Mouse (Mus musculus) bone marrow macrophage, adult 2 months (primary cell): ENCODE results near the gene Emid1.

ENCODE experiments used
- CTCF ChIP-seq: IDR thresholded peaks from 2 replicates; pipeline ENCODE4 v1.5.1; 2012; ENCODE audit warnings: low read depth, mild to moderate bottlenecking, low read length, moderate library complexity
- POLR2A ChIP-seq: IDR thresholded peaks from 2 replicates; pipeline ENCODE4 v1.6.1; 2012; ENCODE audit warnings: mild to moderate bottlenecking, low read depth, low read length, borderline replicate concordance

DNA sequence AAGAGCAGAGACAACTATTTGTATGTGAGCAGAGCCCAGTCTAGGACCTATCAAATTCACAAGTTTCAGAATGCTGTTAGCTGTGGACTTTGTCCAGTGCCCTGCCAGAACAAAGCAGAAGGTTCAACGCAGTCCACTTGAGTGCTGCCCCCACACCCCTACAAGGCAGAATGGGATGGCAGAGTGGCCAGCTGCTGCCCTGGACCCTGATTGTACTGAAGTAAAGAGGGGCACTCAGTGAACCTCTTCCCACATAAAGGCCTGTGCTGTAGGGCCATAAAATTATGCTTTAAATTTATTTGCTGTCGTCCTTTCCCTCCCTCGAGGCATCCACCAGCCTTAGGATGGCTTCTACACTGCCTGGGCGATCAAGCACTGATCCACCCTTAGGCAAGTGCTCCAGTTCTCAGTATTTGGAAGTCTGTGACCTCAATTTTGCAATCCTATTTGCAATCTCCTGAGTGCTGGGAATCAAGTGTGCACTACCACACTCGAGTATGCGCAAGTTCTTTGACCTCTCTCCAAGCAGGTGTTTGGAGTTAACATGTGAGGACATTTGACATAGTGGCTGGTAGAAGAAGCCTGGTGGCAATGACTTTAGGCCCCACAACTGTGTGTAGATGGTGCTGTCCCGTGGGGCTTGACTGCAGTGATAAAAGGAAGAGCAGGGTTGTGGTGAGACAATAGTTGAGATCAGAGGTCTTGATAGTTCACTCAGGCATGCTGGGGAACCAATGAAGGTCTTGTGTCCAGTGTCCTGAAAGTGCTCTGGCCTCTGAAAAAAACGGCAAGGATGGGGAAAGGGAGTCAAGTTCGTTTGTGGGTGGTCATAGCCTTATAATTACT is 83.7 kb downstream of the Emid1 start:
- TF ChIP-seq CTCF (no peak), POLR2A (no peak)
